Comparison of ENCODE assay signal across 8 mouse cellular contexts in the genomic region with DNA sequence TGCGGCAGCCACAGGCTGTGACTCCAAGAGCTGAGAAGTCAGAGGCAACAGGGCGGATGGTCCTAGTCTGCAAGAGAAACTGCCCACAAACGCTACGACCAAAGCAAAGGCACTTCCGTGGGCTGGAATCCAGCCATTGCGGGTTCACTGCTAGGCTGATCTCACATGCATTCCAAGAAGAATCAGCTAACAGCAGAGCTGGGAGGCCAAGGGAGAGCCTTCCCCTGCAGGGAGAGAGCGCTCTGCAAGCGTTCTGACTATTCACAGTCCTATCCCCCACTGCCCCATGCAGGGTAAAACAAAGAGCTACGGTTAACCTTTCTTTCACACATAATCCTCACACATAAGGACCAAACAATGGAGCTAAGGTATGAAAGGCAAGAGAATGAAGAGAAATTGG. TPM values are rescaled to one million over a fixed set of nuclear protein-coding genes. Genes with fewer than 3 reads are reported as not detected.
DNase-seq lines count a peak whose midpoint lies in the region; ATAC-seq and TF ChIP-seq lines count a peak whose summit lies in the region.

No protein-coding gene starts in this region.

- H3K9ac ChIP-seq in ES-E14 (ENCODE audit: insufficient read depth, low read depth, low read length, poor library complexity, severe bottlenecking): 0 out of 2 replicates have a peak overlapping the region, but pooled peaks have one; percentile 23
- H3K9ac ChIP-seq in heart, postnatal 0 days (replicated peaks; ENCODE audit: low read depth, low read length): no peak overlapping the region

- WGBS in heart, postnatal 0 days: 32% methylated on average over 9 of the region's 9 CpGs

- no peak for ATAC-seq in heart, postnatal 0 days (ENCODE audit: insufficient read depth, low read depth)
- no peak for ATAC-seq in inflammation-experienced regulatory T-cells, adult 6 months

- H3K4me2 ChIP-seq in heart, postnatal 0 days (ENCODE audit: low read depth, low read length): no peak overlapping the region

- in situ Hi-C loops in ES-E14 (cut with MboI; ENCODE audit: low sequenced_read_pairs in 2 of 2, unreplicated experiment in 2 of 2): no loop called here

- peak overlapping the region; percentile 90 for H3K27ac ChIP-seq in ES-E14 (ENCODE audit: insufficient read depth, low read depth, low read length, poor library complexity, severe bottlenecking)
- peak overlapping the region; percentile 83 for H3K27ac ChIP-seq in heart, postnatal 0 days (ENCODE audit: low read depth)

- TF ChIP-seq CTCF in heart, postnatal 0 days (IDR thresholded peaks at IDR 0.05; ENCODE audit: low read depth): no peak; the same call in 1 of the 2 replicates

- TF ChIP-seq EP300 in heart, postnatal 0 days (IDR thresholded peaks at IDR 0.05; ENCODE audit: low read depth): no peak

- peak; percentile 54 for DNase-seq in ES-E14 (ENCODE audit: low read depth, low spot score)
- peak; percentile 79 for DNase-seq in ZHBTc4 (ENCODE audit: low read depth, low spot score)
- DNase-seq in heart, postnatal 0 days (ENCODE audit: low spot score): peak; percentile 32
- peak; percentile 64 for DNase-seq in lung, postnatal 10 days
- no peak for DNase-seq in left cerebral cortex, adult 18-20 months (ENCODE audit: low spot score in 2 of 2)
- DNase-seq in adrenal gland, adult 2 months: no peak
- DNase-seq in liver: no peak

- peaks cover 17 to 21% of the 10 kb centered on the region in 2 experiments for H3K4me1 ChIP-seq in ES-E14 (ENCODE audit: control insufficient read depth in 2 of 2, insufficient read depth in 2 of 2, low read length in 2 of 2, poor library complexity in 1 of 2)
- peaks cover 9% of the 10 kb centered on the region for H3K4me1 ChIP-seq in heart, postnatal 0 days (ENCODE audit: control insufficient read depth, insufficient read depth)

- no peaks in the 10 kb centered on the region for H3K27me3 ChIP-seq in heart, postnatal 0 days (ENCODE audit: control insufficient read depth, insufficient read depth, low read length)

- H3K4me3 ChIP-seq in ES-E14 (ENCODE audit: insufficient read depth in 1 of 2, low read depth in 1 of 2, low read length in 2 of 2, poor library complexity in 1 of 2, severe bottlenecking in 1 of 2): no peak overlapping the region
- H3K4me3 ChIP-seq in heart, postnatal 0 days (ENCODE audit: low read depth, low read length): no peak overlapping the region

- H3K9me3 ChIP-seq in ES-E14 (ENCODE audit: control insufficient read depth, insufficient read depth, low read depth, low read length): no peaks in the 10 kb centered on the region
- H3K9me3 ChIP-seq in heart, postnatal 0 days (replicated peaks; ENCODE audit: control insufficient read depth, low read length): no peaks in the 10 kb centered on the region

- H3K36me3 ChIP-seq in ES-E14 (ENCODE audit: control insufficient read depth, insufficient read depth, low read length, poor library complexity, severe bottlenecking): peaks cover 28% of the 10 kb centered on the region
- peaks cover 83% of the 10 kb centered on the region for H3K36me3 ChIP-seq in heart, postnatal 0 days (replicated peaks; ENCODE audit: control insufficient read depth, insufficient read depth, low read length)

TF ChIP-seq in ES-E14, 5 proteins besides CTCF, POLR2A, EP300 and RAD21:
- no peak for TF ChIP-seq ZNF384 (IDR thresholded peaks at IDR 0.05; ENCODE audit: low read depth, low read length)
TF ChIP-seq in ES-E14: peak in this region for 0.

RNA-seq across cellular contexts. Expression of gene Crtc3, which starts 56.6 kb away (rescaled TPM):
- total RNA-seq in ES-E14 (2012; rRNA removed): 1.1 and 2.4 TPM in 2 replicates
- total RNA-seq in heart, postnatal 0 days (2014; rRNA removed; ENCODE audit: low replicate concordance): 9.4 and 24.9 TPM in 2 replicates
- polyA plus RNA-seq in heart, postnatal 0 days (2015; fragmentation: Nextera tagmentation; extraction: Ambion mirVana): 10.5 and 11.4 TPM in 2 replicates
- total RNA-seq in left cerebral cortex, adult 18-20 months (2021): 10 to 100 TPM; 14.4 to 14.5 TPM
- polyA plus RNA-seq in inflammation-experienced regulatory T-cells, adult 6 months (2017; shearing (Covaris generic)): 10 to 100 TPM in 2 of 3 experiments, 1 to 10 TPM in 1; 8.7 to 24.0 (median 21.0) TPM
- total RNA-seq in adrenal gland, adult 2 months (2021): 10 to 100 TPM; 27.1 to 27.7 TPM
- polyA plus RNA-seq in adrenal gland, adult 2 months (2012; rRNA removed): 39.7 and 50.3 TPM in 2 replicates

Comparison
In these comparisons a context has a peak if more than half of its experiments do, and no peak if none do; other contexts are left out.
1. DNase-seq: peak in ES-E14 (single experiment), ZHBTc4 (single experiment), heart, postnatal 0 days (single experiment) and lung, postnatal 10 days (single experiment); none in left cerebral cortex, adult 18-20 months (0 of 2), adrenal gland, adult 2 months (single experiment) and liver (single experiment).